Mouse (Mus musculus): ENCODE results near the gene Ccdc85c.

DNA sequence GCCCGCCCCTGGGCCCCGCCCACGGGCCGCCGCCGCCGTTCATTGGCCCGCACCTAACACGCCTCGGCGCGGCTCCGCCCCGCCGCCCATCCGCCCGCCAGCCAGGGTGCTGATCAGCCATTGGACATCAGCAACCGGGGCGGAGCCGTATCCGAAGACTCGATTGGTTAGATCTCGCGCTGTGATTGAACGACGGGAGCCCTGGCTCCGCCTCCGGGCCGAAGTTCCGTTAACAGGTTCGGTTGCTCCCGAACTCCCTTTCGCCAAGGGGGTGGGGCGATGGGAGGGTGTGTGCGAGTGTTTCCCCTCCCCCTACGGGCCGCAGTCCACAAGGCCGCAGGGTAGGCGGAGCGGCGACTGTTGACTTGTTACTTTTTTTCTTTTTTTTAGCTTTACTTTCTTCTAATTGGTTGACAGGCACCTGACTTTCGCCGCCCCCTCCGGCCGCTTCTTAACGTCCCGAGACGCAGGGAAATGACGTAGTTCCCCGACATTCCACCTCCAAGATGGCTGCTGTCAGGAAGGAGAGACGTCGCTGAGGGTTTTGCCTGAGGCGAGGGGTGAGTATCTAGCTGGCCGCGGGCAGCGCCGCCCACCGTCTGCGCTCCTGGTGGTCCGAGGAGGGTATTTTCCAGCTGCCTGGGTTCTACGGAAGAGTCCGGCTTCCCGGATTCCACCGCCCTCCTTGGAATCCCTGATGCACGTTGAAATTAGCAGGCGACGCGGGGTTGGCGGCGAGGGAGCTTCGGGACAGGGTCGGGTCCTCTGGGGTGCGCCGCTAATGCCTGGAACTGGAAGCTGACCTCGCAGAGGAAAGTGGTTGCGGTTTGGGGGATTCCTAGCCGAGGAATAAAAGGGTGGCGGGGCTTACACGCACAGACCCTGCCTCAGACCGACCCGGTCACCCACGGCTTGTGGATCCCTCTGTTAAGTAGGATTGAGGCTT is 95.6 kb downstream of the Ccdc85c start, which contains the start of gene Ccnk:
- TF ChIP-seq CTCF (IDR thresholded peaks at IDR 0.05; ENCODE audit: extremely low read depth, insufficient read depth, insufficient read length, insufficient replicate concordance): no peak
- TF ChIP-seq POLR2A (IDR thresholded peaks at IDR 0.05; ENCODE audit: low read depth, low read length): peak; percentile 85
